Mouse (Mus musculus) forebrain, embryonic 15.5 days (tissue): ENCODE results near the gene Fkbp8. TPM values are rescaled to one million over a fixed set of nuclear protein-coding genes. Genes with fewer than 3 reads are reported as not detected.

Source experiments
- ATAC-seq: fragments of 200-750 bp; cut with Nextera tagmentation; replicated peaks from 2 replicates; pipeline ENCODE4 v1.8.0; 2017; ENCODE audit warnings: mild to moderate bottlenecking, moderate TSS enrichment, moderate library complexity
- H3K27ac ChIP-seq: fragments of 300-500 bp; sonication (generic); replicated peaks from 2 replicates; pipeline ENCODE4 v1.5.1; 2015; ENCODE audit warnings: mild to moderate bottlenecking, inconsistent platforms
- H3K27me3 ChIP-seq: fragments of 300-500 bp; sonication (generic); 2 replicates; pipeline ENCODE4 v1.6.1; 2015; ENCODE audit warnings: inconsistent platforms
- H3K36me3 ChIP-seq: fragments of 300-500 bp; sonication (generic); 2 replicates; pipeline ENCODE4 v1.6.1; 2015; ENCODE audit warnings: mild to moderate bottlenecking, inconsistent platforms
- H3K4me1 ChIP-seq: fragments of 300-500 bp; sonication (generic); 2 replicates; pipeline ENCODE4 v1.6.1; 2015; ENCODE audit warnings: inconsistent platforms
- H3K4me2 ChIP-seq: fragments of 300-500 bp; sonication (generic); replicated peaks from 2 replicates; pipeline ENCODE4 v1.6.1; 2015; ENCODE audit warnings: mild to moderate bottlenecking, inconsistent platforms
- H3K4me3 ChIP-seq: fragments of 300-500 bp; sonication (generic); 2 replicates; pipeline ENCODE4 v1.5.1; 2015; ENCODE audit warnings: mild to moderate bottlenecking, inconsistent platforms
- H3K9ac ChIP-seq: fragments of 300-500 bp; sonication (generic); replicated peaks from 2 replicates; pipeline ENCODE4 v1.6.1; 2015; ENCODE audit warnings: mild to moderate bottlenecking, inconsistent platforms
- H3K9me3 ChIP-seq: fragments of 300-500 bp; sonication (generic); 2 replicates; pipeline ENCODE4 v1.6.1; 2016; ENCODE audit warnings: inconsistent platforms
- WGBS: fragments of 180-500 bp; shearing (Covaris S2); methylation state at CpG from one replicate; pipeline ENCODE4 v1.1.7; 2015; ENCODE audit warnings: mixed read lengths; 5-methylcytosine and 5-hydroxymethylcytosine counted together
- polyA plus RNA-seq: library from polyadenylated mRNA; unstranded; fragments of >200 nt; fragmentation: Nextera tagmentation; extraction: Ambion mirVana; gene quantifications from 2 replicates; pipeline ENCODE4 v1.2.1, GENCODE M21; 2015

The Fkbp8 gene
- polyA plus RNA-seq: 433 and 440 TPM in 2 replicates

DNA sequence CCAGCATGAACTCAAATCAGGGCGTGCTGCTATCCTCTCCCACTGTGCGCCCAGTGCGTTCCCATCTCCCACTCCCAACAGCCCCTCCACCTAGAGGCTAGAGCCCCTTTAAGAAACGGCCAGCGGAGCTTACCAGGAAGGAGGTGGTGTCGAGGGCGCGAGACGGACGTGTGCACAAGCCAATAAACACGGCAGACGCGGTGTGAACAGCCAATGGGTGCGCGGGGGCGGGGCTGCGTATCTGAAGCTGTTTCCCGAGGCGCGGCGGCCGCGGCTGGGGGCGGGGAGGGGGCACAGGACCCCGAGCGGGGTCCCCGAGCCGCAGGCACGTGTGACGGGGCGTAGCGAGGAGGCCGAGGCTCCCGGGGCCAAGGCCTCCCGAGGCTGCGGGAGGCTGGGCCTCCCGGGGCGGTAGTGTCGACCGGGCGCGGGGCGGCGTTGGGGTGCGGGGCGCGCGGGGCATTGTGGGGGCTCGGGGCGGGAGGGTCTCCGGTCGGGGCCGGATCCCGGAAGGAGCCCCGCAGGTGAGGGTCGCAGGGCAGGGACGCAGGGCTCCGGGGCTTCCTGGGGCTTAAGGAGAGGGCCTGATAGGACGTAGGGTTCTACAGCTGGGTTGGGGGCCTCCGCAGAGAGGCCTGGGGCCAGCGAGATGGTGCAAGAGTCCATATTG, at the start of gene Fkbp8, which contains the start of gene Kxd1:
Gene Fkbp8 (plus strand): TSS at position 213 of the 670 bp plus-strand sequence.
Gene Kxd1 (minus strand): TSS at position 445 of the 670 bp plus-strand sequence.
- peak; percentile 94 for ATAC-seq

GRCm38 (mm10) chr8:70481908-70482307, 45.6 kb upstream of the Fkbp8 start:
- Histone ChIP-seq H3K4me2 (no peak overlapping the region), H3K36me3 (no peaks in the 10 kb centered on the region), H3K9me3 (no peaks in the 10 kb centered on the region), H3K27ac (no peak overlapping the region), H3K4me3 (no peak overlapping the region), H3K9ac (no peak overlapping the region), H3K4me1 (peaks cover 14% of the 10 kb centered on the region), H3K27me3 (peaks cover 34% of the 10 kb centered on the region)
- ATAC-seq: no peak
- WGBS: 73% methylated on average over 3 of the region's 3 CpGs

More for the DNA sequence above, at the start of gene Fkbp8, which contains the start of gene Kxd1:
- WGBS: under 1% methylated on average over 61 of the region's 61 CpGs
- peaks cover 36% of the 10 kb centered on the region for H3K4me1 ChIP-seq
- peak within 1 kb of the TSS; percentile 84 for H3K27ac ChIP-seq
- no peaks in the 10 kb centered on the region for H3K9me3 ChIP-seq
- no peaks in the 10 kb centered on the region for H3K27me3 ChIP-seq
- peaks cover 19% of the 10 kb centered on the region for H3K36me3 ChIP-seq
- H3K4me3 ChIP-seq: peak within 1 kb of the TSS; percentile 76
- H3K9ac ChIP-seq: peak within 1 kb of the TSS; percentile 91
- H3K4me2 ChIP-seq: peak within 1 kb of the TSS; percentile 72

DNA sequence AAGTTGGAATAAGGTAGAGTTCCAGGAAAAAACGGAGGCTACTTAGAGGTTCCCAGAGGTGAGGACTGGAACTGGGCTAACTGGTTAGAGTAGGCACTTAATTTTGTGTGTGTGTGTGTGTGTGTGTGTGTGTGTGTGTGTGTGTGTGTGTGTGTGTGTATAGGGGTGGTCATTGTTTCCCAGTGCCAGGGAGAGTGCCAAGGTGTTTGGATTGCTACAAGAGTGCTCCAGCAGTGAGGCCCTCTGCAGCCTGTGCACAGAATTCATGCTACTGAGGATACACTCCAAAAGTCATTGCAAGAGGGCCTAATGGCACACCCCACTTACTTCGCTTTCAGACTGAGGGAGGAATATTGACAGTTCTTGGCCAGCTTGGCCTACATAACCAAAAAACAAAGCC, 44.6 kb upstream of the Fkbp8 start:
- no peak overlapping the region for H3K4me2 ChIP-seq
- no peak for ATAC-seq
- 52% methylated on average over 2 of the region's 2 CpGs for whole genome bisulfite sequencing
- H3K9ac ChIP-seq: no peak overlapping the region
- peaks cover 13% of the 10 kb centered on the region for H3K4me1 ChIP-seq
- H3K9me3 ChIP-seq: no peaks in the 10 kb centered on the region
- no peak overlapping the region for H3K27ac ChIP-seq
- H3K27me3 ChIP-seq: peaks cover 41% of the 10 kb centered on the region
- no peak overlapping the region for H3K4me3 ChIP-seq
- no peaks in the 10 kb centered on the region for H3K36me3 ChIP-seq

GRCm38 (mm10) chr8:70486191-70486681, 41.3 kb upstream of the Fkbp8 start:
- WGBS: 48% methylated on average over 7 of the region's 7 CpGs
- Histone ChIP-seq H3K9me3 (no peaks in the 10 kb centered on the region), H3K4me1 (peaks cover 26% of the 10 kb centered on the region), H3K9ac (peak overlapping the region; percentile 86; the same call in 1 of the 2 replicates), H3K27me3 (peaks cover 74% of the 10 kb centered on the region), H3K36me3 (no peaks in the 10 kb centered on the region), H3K4me3 (peak overlapping the region; percentile 62), H3K27ac (no peak overlapping the region), H3K4me2 (peak overlapping the region; percentile 83)
- ATAC-seq: peak; percentile 33; the same call in 1 of the 2 replicates

DNA sequence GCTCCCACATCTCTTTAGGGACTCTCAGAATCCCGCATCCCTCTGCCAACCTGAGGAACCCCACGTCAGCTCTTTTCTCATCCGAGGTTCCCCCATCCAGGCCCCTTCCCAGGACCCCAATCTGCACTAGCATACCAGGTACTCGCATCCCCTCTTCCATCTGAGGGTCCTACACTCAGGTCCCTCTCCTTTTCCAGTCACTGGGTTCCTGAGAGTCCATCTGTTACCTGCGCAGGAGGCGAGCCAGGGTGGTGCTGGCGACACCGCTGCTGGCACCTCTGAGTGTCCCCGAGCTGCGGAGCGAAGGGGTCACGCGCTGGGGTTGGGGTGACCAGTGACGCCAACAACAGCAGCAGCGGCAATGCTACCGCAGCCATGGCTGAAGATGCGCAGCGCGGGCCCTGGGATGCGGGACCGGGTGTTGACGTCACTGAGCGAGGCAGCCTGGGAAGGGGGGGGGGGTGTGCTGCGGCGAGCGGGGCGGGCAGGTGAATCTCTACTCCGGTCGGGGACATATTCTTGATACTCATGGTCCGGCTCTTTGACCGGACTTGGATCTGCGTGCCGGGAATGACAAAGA, 40.5 kb upstream of the Fkbp8 start, which contains the start of gene Tmem59l:
Gene Tmem59l (minus strand): TSS at position 418 of the 580 bp plus-strand sequence.
- H3K9ac ChIP-seq: peak within 1 kb of the TSS; percentile 86
- H3K36me3 ChIP-seq: no peaks in the 10 kb centered on the region
- 3% methylated on average over 33 of the region's 33 CpGs for WGBS
- H3K4me2 ChIP-seq: peak within 1 kb of the TSS; percentile 83
- H3K27ac ChIP-seq: no peak within 1 kb of the TSS
- peak within 1 kb of the TSS; percentile 62 for H3K4me3 ChIP-seq
- H3K27me3 ChIP-seq: peaks cover 82% of the 10 kb centered on the region
- ATAC-seq: peak; percentile 58
- peaks cover 26% of the 10 kb centered on the region for H3K4me1 ChIP-seq
- no peaks in the 10 kb centered on the region for H3K9me3 ChIP-seq

DNA sequence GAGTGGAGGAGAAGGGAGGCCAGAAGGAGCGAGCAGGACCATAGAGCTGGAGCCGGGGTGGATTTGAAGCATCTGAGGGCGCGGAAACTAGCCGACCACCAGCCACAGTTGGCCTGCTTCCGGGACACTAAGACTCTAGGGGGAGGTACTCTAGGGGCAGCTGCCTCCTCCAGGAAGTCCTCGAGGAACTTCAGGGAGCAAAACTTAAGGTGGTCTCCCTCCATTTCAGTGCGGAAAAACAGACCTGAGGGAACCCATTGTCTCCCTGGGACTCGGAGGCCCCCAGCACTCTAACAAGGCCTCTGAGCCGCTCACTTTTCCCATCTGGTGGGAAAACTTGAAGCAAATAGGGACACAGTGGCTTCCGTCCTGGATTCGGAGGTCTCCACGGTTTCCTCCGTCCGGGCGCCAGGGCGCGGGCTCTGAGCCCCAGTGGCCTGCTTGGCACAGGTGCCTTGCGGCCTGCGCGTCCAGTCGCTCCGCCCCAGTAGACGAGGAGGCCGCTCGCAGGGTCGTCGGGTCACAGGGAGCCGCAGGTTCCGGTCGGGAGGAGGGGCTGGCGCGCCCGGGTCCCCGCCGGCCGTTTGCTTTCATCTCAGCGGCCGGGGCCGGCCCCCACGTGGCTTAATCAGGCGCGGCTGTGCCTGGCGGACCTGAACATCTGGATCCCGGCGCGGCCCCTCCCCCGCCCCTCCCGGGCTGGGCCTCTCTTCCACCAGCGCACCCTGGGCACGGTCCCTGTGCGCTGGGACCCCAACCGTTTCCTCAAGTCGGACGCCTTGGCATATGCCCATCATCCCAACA, 39.3 kb upstream of the Fkbp8 start:
- no peak overlapping the region for H3K27ac ChIP-seq
- H3K4me3 ChIP-seq: peak overlapping the region; percentile 23
- no peaks in the 10 kb centered on the region for H3K9me3 ChIP-seq
- no peaks in the 10 kb centered on the region for H3K36me3 ChIP-seq
- H3K27me3 ChIP-seq: peaks cover 92% of the 10 kb centered on the region
- 4% methylated on average over 55 of the region's 55 CpGs for WGBS
- H3K4me2 ChIP-seq: peak overlapping the region; percentile 83
- H3K9ac ChIP-seq: peak overlapping the region; percentile 6; the same call in 1 of the 2 replicates
- no peak for ATAC-seq
- peaks cover 36% of the 10 kb centered on the region for H3K4me1 ChIP-seq

DNA sequence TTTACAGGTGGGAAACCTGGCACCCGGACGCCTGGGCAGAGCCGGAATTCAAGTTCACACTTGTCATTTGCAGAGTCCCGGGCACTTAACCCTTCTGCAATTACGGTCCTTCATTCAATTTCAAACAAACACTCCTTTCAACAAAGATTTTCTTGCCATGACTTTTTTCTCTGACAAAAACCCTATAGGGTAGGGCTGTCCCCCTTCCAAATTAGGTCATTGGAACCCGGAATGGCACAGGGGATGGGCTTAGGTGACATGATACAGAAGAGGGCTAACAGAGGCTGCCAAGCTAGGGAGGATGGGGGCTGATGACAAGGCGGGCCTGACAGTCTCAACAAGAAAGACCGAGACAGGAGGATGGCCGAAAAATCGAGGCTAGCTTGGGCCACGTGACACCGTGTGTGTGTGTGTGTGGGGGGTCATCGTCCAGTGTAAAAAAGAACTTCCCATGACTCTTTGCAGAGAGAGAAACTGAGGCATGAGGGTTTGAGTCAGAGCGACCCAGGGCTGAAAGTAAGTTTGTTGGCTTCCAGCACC, 38.5 kb upstream of the Fkbp8 start:
- 3% methylated on average over 14 of the region's 14 CpGs for WGBS
- ATAC-seq: no peak
- no peak overlapping the region for H3K27ac ChIP-seq
- peak overlapping the region; percentile 11; the same call in 1 of the 2 replicates for H3K4me2 ChIP-seq
- peaks cover 95% of the 10 kb centered on the region for H3K27me3 ChIP-seq
- H3K4me3 ChIP-seq: no peak overlapping the region
- H3K36me3 ChIP-seq: no peaks in the 10 kb centered on the region
- H3K4me1 ChIP-seq: peaks cover 44% of the 10 kb centered on the region
- H3K9me3 ChIP-seq: no peaks in the 10 kb centered on the region
- no peak overlapping the region for H3K9ac ChIP-seq

- H3K4me3 ChIP-seq: no peak overlapping the region
- H3K4me1 ChIP-seq: peaks cover 48% of the 10 kb centered on the region
- no peak overlapping the region for H3K27ac ChIP-seq
- H3K4me2 ChIP-seq: peak overlapping the region; percentile 11; the same call in 1 of the 2 replicates
- WGBS: under 1% methylated on average over 31 of the region's 41 CpGs
- H3K36me3 ChIP-seq: no peaks in the 10 kb centered on the region
- H3K9ac ChIP-seq: no peak overlapping the region
- peaks cover 95% of the 10 kb centered on the region for H3K27me3 ChIP-seq
- H3K9me3 ChIP-seq: no peaks in the 10 kb centered on the region
- no peak for ATAC-seq
These were observed 37.9 kb upstream of the Fkbp8 start for GRCm38 (mm10) chr8:70489576-70489975.

- no peak overlapping the region for H3K9ac ChIP-seq
- H3K4me1 ChIP-seq: peaks cover 55% of the 10 kb centered on the region
- H3K27ac ChIP-seq: no peak overlapping the region
- H3K4me3 ChIP-seq: no peak overlapping the region
- WGBS: 4% methylated on average over 10 of the region's 10 CpGs
- no peak overlapping the region for H3K4me2 ChIP-seq
- H3K9me3 ChIP-seq: no peaks in the 10 kb centered on the region
- H3K36me3 ChIP-seq: no peaks in the 10 kb centered on the region
- ATAC-seq: no peak
- H3K27me3 ChIP-seq: peaks cover 95% of the 10 kb centered on the region
These were observed 37.3 kb upstream of the Fkbp8 start for GRCm38 (mm10) chr8:70490061-70490879.

DNA sequence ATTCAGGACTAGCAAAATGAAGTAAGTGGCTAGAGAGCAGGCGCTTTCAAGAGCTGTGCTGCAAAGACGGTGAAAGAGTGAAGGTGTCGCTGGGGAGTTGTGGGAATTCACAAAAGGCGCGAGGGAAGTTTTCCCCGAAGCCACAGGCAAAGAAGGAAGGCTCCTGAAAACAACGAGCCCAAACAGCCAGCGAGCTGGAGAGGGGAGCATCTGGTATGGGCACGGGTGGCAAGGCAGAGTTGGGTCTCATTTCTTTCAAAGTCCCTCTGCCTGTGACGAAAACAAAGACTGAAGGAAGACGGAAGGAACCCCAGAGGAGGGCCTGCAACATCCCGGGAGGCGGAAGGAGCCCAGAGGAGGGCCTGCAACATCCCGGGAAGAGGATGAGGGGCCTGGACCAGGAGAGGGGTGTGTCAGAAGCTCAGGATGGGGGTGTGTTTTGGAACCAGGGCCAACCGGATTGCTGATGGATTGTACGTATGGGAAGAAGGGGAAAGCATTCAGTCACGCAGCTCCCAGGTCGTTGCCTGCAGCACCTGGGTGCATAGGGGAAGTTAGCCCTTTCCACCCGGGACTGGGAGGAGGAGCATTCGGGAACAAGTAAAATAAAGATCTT, 36.5 kb upstream of the Fkbp8 start:
- WGBS: under 1% methylated on average over 20 of the region's 20 CpGs
- no peak for ATAC-seq
- H3K4me1 ChIP-seq: peaks cover 61% of the 10 kb centered on the region
- no peaks in the 10 kb centered on the region for H3K9me3 ChIP-seq
- H3K36me3 ChIP-seq: no peaks in the 10 kb centered on the region
- no peak overlapping the region for H3K27ac ChIP-seq
- no peak overlapping the region for H3K4me2 ChIP-seq
- H3K4me3 ChIP-seq: no peak overlapping the region
- no peak overlapping the region for H3K9ac ChIP-seq
- peaks cover 95% of the 10 kb centered on the region for H3K27me3 ChIP-seq
